Mouse (Mus musculus): ENCODE measurements around the gene Dcaf10. TPM values are rescaled to one million over a fixed set of nuclear protein-coding genes. Genes with fewer than 3 reads are reported as not detected.

The Dcaf10 gene
- polyA plus RNA-seq, 1 experiment from 2014 or later: 10.6 TPM

GRCm38 (mm10) chr4:45408427-45409132, 66.7 kb downstream of the Dcaf10 start, which contains the start of gene Slc25a51:
TSS of gene Slc25a51 (minus strand) at chr4:45408766.
- WGBS (ENCODE audit: insufficient replicate concordance): under 1% methylated on average over 64 of the region's 67 CpGs
- Histone ChIP-seq H3K4me2 (peak within 1 kb of the TSS; percentile 87), H3K36me3 (ENCODE audit: control insufficient read depth, insufficient read depth, low read length) (no peaks in the 10 kb centered on the region), H3K9ac (ENCODE audit: low read depth, low read length) (peak within 1 kb of the TSS; percentile 97), H3K4me3 (ENCODE audit: low read depth, low read length) (peak within 1 kb of the TSS; percentile 98), H3K4me1 (ENCODE audit: control insufficient read depth, insufficient read depth, low read length) (peaks cover 19% of the 10 kb centered on the region), H3K27me3 (ENCODE audit: control insufficient read depth, insufficient read depth, low read length) (no peaks in the 10 kb centered on the region), H3K27ac (ENCODE audit: low read depth, low read length) (peak within 1 kb of the TSS; percentile 91), H3K9me3 (replicated peaks; ENCODE audit: control insufficient read depth, low read length) (no peaks in the 10 kb centered on the region)
- ATAC-seq (replicated peaks; ENCODE audit: insufficient number of reproducible peaks, low FRiP score, low TSS enrichment): peak; percentile 93

GRCm38 (mm10) chr4:45409270-45409669, 67.4 kb downstream of the Dcaf10 start:
- peak overlapping the region; percentile 87 for H3K4me2 ChIP-seq
- no peaks in the 10 kb centered on the region for H3K36me3 ChIP-seq (ENCODE audit: control insufficient read depth, insufficient read depth, low read length)
- H3K4me3 ChIP-seq (ENCODE audit: low read depth, low read length): peak overlapping the region; percentile 98
- ATAC-seq (replicated peaks; ENCODE audit: insufficient number of reproducible peaks, low FRiP score, low TSS enrichment): no peak
- peak overlapping the region; percentile 91 for H3K27ac ChIP-seq (ENCODE audit: low read depth, low read length)
- no peaks in the 10 kb centered on the region for H3K9me3 ChIP-seq (replicated peaks; ENCODE audit: control insufficient read depth, low read length)
- H3K9ac ChIP-seq (ENCODE audit: low read depth, low read length): peak overlapping the region; percentile 97
- H3K27me3 ChIP-seq (ENCODE audit: control insufficient read depth, insufficient read depth, low read length): no peaks in the 10 kb centered on the region
- peaks cover 19% of the 10 kb centered on the region for H3K4me1 ChIP-seq (ENCODE audit: control insufficient read depth, insufficient read depth, low read length)
- 1% methylated on average over 10 of the region's 10 CpGs for WGBS (ENCODE audit: insufficient replicate concordance)

- 85% methylated on average over 8 of the region's 8 CpGs for WGBS (ENCODE audit: insufficient replicate concordance)
- no peaks in the 10 kb centered on the region for H3K36me3 ChIP-seq (ENCODE audit: control insufficient read depth, insufficient read depth, low read length)
- H3K4me1 ChIP-seq (ENCODE audit: control insufficient read depth, insufficient read depth, low read length): peaks cover 15% of the 10 kb centered on the region
- no peak for ATAC-seq (replicated peaks; ENCODE audit: insufficient number of reproducible peaks, low FRiP score, low TSS enrichment)
- no peaks in the 10 kb centered on the region for H3K27me3 ChIP-seq (ENCODE audit: control insufficient read depth, insufficient read depth, low read length)
- no peaks in the 10 kb centered on the region for H3K9me3 ChIP-seq (replicated peaks; ENCODE audit: control insufficient read depth, low read length)
- no peak overlapping the region for H3K4me2 ChIP-seq
- H3K4me3 ChIP-seq (ENCODE audit: low read depth, low read length): no peak overlapping the region
- no peak overlapping the region for H3K27ac ChIP-seq (ENCODE audit: low read depth, low read length)
- H3K9ac ChIP-seq (ENCODE audit: low read depth, low read length): no peak overlapping the region
Observed at GRCm38 (mm10) chr4:45411181-45411790, 69.4 kb downstream of the Dcaf10 start.

DNA sequence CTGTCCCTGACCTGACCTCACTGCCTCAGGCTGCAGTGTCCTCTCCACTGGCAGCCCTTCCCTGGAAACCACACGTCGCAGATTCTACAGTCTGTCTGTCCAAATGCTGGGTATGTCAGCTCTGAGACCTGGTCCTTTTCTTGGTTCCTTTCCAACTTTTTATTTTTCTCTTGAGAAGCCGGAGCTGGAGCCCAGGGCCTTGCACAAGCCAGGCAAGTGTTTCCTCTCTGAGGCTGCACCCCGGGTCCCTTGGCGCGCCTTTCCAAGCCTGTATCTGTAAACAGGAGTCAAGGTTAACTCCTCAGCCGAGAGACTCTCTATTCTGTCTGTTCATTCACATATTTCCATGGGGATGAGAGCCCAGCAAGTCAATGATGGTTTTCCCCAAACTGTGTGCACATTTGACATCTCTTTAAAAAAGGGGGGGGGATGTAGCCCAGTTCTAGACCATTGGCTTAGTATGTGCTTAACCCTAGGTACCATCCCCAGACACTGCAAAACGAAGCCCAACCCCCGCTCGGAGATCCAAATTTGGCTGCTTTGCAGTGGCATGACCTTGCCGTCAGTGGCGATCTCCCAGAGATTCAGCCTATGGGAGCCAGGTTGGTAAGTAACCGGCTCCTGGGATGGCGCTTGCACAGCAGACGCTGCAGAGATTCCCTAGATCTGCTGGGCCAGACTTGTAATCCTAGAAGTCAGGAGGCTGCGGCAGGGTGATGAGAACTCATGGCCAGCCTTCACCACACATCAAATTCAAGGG, 70.7 kb downstream of the Dcaf10 start:
- H3K36me3 ChIP-seq (ENCODE audit: control insufficient read depth, insufficient read depth, low read length): no peaks in the 10 kb centered on the region
- H3K4me3 ChIP-seq (ENCODE audit: low read depth, low read length): no peak overlapping the region
- H3K27ac ChIP-seq (ENCODE audit: low read depth, low read length): no peak overlapping the region
- no peaks in the 10 kb centered on the region for H3K27me3 ChIP-seq (ENCODE audit: control insufficient read depth, insufficient read depth, low read length)
- no peak for ATAC-seq (replicated peaks; ENCODE audit: insufficient number of reproducible peaks, low FRiP score, low TSS enrichment)
- no peak overlapping the region for H3K9ac ChIP-seq (ENCODE audit: low read depth, low read length)
- H3K4me1 ChIP-seq (ENCODE audit: control insufficient read depth, insufficient read depth, low read length): peaks cover 2% of the 10 kb centered on the region; the same call in 1 of the 2 replicates
- H3K4me2 ChIP-seq: no peak overlapping the region
- H3K9me3 ChIP-seq (replicated peaks; ENCODE audit: control insufficient read depth, low read length): no peaks in the 10 kb centered on the region
- WGBS (ENCODE audit: insufficient replicate concordance): 56% methylated on average over 16 of the region's 16 CpGs

DNA sequence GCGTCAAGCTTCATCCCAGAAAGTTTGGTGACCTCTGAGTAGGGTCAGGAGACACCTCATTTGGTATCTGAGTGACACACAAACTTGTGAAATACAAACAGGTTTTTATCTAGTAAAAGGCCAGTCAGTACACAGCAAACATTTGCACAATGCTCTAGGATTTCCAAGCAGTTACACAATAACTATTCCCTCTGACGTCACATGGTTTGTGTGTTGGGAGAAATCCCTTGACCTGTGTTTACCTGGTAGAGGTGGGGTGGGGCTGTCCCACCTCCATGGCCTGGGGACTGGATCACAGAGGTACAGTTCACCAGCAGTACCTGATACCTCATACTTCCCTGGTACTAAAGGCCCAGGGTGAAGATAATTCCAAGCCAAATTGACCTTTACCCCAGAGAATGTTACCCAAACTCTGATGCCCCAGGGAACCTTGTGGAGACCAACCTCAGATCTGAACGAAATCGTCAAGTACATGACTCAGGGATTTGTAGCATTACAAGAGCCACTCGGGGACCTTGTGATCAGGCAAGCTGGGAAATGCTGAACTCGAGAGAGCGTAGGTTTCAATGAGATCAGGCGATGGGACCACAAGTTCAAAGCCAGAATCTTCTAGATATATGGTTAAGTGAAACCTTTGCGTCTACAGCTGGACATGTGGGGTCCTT, 71.9 kb downstream of the Dcaf10 start:
- no peak overlapping the region for H3K4me2 ChIP-seq
- 82% methylated on average over 9 of the region's 9 CpGs for WGBS (ENCODE audit: insufficient replicate concordance)
- H3K36me3 ChIP-seq (ENCODE audit: control insufficient read depth, insufficient read depth, low read length): no peaks in the 10 kb centered on the region
- H3K27ac ChIP-seq (ENCODE audit: low read depth, low read length): no peak overlapping the region
- no peaks in the 10 kb centered on the region for H3K9me3 ChIP-seq (replicated peaks; ENCODE audit: control insufficient read depth, low read length)
- ATAC-seq (replicated peaks; ENCODE audit: insufficient number of reproducible peaks, low FRiP score, low TSS enrichment): no peak
- H3K27me3 ChIP-seq (ENCODE audit: control insufficient read depth, insufficient read depth, low read length): no peaks in the 10 kb centered on the region
- H3K4me3 ChIP-seq (ENCODE audit: low read depth, low read length): no peak overlapping the region
- H3K9ac ChIP-seq (ENCODE audit: low read depth, low read length): no peak overlapping the region
- H3K4me1 ChIP-seq (ENCODE audit: control insufficient read depth, insufficient read depth, low read length): peaks cover 2% of the 10 kb centered on the region; the same call in 1 of the 2 replicates

- ATAC-seq (replicated peaks; ENCODE audit: insufficient number of reproducible peaks, low FRiP score, low TSS enrichment): no peak
Observed at GRCm38 (mm10) chr4:45416314-45416713, 74.4 kb downstream of the Dcaf10 start.

GRCm38 (mm10) chr4:45418229-45418950, 76.5 kb downstream of the Dcaf10 start:
- H3K9ac ChIP-seq (ENCODE audit: low read depth, low read length): no peak overlapping the region
- H3K9me3 ChIP-seq (replicated peaks; ENCODE audit: control insufficient read depth, low read length): no peaks in the 10 kb centered on the region
- 25% methylated on average over 11 of the region's 11 CpGs for WGBS (ENCODE audit: insufficient replicate concordance)
- no peaks in the 10 kb centered on the region for H3K36me3 ChIP-seq (ENCODE audit: control insufficient read depth, insufficient read depth, low read length)
- no peak overlapping the region for H3K27ac ChIP-seq (ENCODE audit: low read depth, low read length)
- H3K4me1 ChIP-seq (ENCODE audit: control insufficient read depth, insufficient read depth, low read length): peaks cover 11% of the 10 kb centered on the region
- no peaks in the 10 kb centered on the region for H3K27me3 ChIP-seq (ENCODE audit: control insufficient read depth, insufficient read depth, low read length)
- H3K4me3 ChIP-seq (ENCODE audit: low read depth, low read length): no peak overlapping the region
- no peak for ATAC-seq (replicated peaks; ENCODE audit: insufficient number of reproducible peaks, low FRiP score, low TSS enrichment)
- H3K4me2 ChIP-seq: peak overlapping the region; percentile 29; the same call in 1 of the 2 replicates

More at GRCm38 (mm10) chr4:45416314-45416713, 74.4 kb downstream of the Dcaf10 start:
- Histone ChIP-seq H3K4me3 (ENCODE audit: low read depth, low read length) (no peak overlapping the region), H3K27ac (ENCODE audit: low read depth, low read length) (no peak overlapping the region), H3K4me2 (no peak overlapping the region), H3K36me3 (ENCODE audit: control insufficient read depth, insufficient read depth, low read length) (no peaks in the 10 kb centered on the region), H3K9me3 (replicated peaks; ENCODE audit: control insufficient read depth, low read length) (no peaks in the 10 kb centered on the region), H3K4me1 (ENCODE audit: control insufficient read depth, insufficient read depth, low read length) (no peaks in the 10 kb centered on the region; the same call in 1 of the 2 replicates), H3K27me3 (ENCODE audit: control insufficient read depth, insufficient read depth, low read length) (no peaks in the 10 kb centered on the region), H3K9ac (ENCODE audit: low read depth, low read length) (no peak overlapping the region)
- 59% methylated on average over 7 of the region's 7 CpGs for WGBS (ENCODE audit: insufficient replicate concordance)

DNA sequence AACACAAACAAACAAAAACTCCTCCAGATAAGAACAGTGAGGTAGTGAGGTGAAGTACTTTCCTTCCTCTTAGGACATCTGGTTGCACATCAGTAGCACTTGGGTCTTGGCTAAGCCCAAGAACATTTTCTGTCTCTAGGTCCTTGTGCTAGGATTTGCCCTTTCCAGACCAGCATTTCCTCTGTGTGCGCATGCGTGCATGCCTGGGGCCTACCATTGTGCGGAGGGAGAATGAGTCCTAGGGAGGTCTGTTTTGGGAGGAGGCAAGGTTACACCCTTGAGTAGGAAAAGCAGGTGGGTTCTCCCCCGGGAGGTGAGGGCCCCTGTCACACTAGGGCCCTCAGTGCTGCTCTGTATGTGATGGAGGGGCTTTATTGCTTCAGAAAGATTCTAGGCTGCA, 77.2 kb downstream of the Dcaf10 start:
- WGBS (ENCODE audit: insufficient replicate concordance): 82% methylated on average over 4 of the region's 4 CpGs

More for the DNA sequence above, 77.2 kb downstream of the Dcaf10 start:
- Histone ChIP-seq H3K9me3 (replicated peaks; ENCODE audit: control insufficient read depth, low read length) (no peaks in the 10 kb centered on the region), H3K4me2 (no peak overlapping the region), H3K27me3 (ENCODE audit: control insufficient read depth, insufficient read depth, low read length) (no peaks in the 10 kb centered on the region), H3K27ac (ENCODE audit: low read depth, low read length) (no peak overlapping the region), H3K9ac (ENCODE audit: low read depth, low read length) (no peak overlapping the region), H3K4me3 (ENCODE audit: low read depth, low read length) (no peak overlapping the region), H3K36me3 (ENCODE audit: control insufficient read depth, insufficient read depth, low read length) (no peaks in the 10 kb centered on the region), H3K4me1 (ENCODE audit: control insufficient read depth, insufficient read depth, low read length) (peaks cover 17% of the 10 kb centered on the region)
- ATAC-seq (replicated peaks; ENCODE audit: insufficient number of reproducible peaks, low FRiP score, low TSS enrichment): no peak

Measured in heart, embryonic 11.5 days (tissue).